ENCODE assay signal across 8 mouse cellular contexts in the genomic region with DNA sequence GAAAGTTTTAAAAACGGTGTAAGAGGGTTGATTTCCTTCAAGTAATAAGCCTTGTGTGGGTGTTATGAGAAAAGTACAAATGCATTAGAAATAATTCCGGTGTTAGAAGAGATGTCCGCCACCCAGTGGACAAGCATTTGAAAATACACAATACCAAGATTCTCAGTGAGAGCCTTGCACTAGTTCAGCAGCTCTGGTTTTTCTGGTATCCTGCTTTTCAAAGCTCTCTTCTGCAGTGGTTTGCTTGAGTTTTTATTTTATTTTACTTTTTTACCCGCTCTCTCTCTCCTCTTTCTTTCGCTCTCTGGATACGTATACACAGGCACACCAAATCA. TPM values are rescaled to one million over a fixed set of nuclear protein-coding genes. Genes with fewer than 3 reads are reported as not detected.
DNase-seq lines count a peak whose midpoint lies in the region; ATAC-seq and TF ChIP-seq lines count a peak whose summit lies in the region.

No protein-coding gene starts in this region.

- peak; percentile 84 for ATAC-seq in embryonic facial prominence, embryonic 14.5 days (ENCODE audit: low read depth)
- peak; percentile 76 for ATAC-seq in limb, embryonic 11.5 days (ENCODE audit: insufficient number of reproducible peaks, low FRiP score, low TSS enrichment, low read depth)
- ATAC-seq in neural tube, embryonic 15.5 days (ENCODE audit: low FRiP score) = peak; percentile 88

- peak; percentile 37 for TF ChIP-seq CTCF in liver, adult 2 months (IDR thresholded peaks at IDR 0.05; ENCODE audit: low read depth, low read length)

- H3K4me3 ChIP-seq in liver, adult 2 months (ENCODE audit: insufficient read depth, low read depth, low read length) = peak overlapping the region; percentile 68
- H3K4me3 ChIP-seq in embryonic facial prominence, embryonic 14.5 days (ENCODE audit: low read depth, low read length) = peak overlapping the region; percentile 62
- peak overlapping the region; percentile 59 for H3K4me3 ChIP-seq in limb, embryonic 11.5 days (ENCODE audit: low read depth, low read length)
- H3K4me3 ChIP-seq in neural tube, embryonic 15.5 days (replicated peaks) = peak overlapping the region; percentile 82

- no peak for TF ChIP-seq POLR2A in liver, adult 2 months (IDR thresholded peaks at IDR 0.05; ENCODE audit: extremely low read depth, insufficient read depth, low read length)

- DNase-seq in liver, adult 2 months (ENCODE audit: extremely low read depth, low read depth, low spot score) = no peak
- no peak for DNase-seq in liver
- DNase-seq in embryonic facial prominence, embryonic 14.5 days (ENCODE audit: low spot score) = no peak
- DNase-seq in limb, embryonic 11.5 days (ENCODE audit: low spot score) = no peak
- DNase-seq in gastrocnemius, adult 18-20 months (ENCODE audit: low spot score) = no peak
- no peak for DNase-seq in layer of hippocampus, postnatal 36 days
- DNase-seq in right cerebral cortex, adult 18-20 months = no peak

- H3K27me3 ChIP-seq in liver, adult 2 months (ENCODE audit: control insufficient read depth, insufficient read depth, low read length) = no peaks in the 10 kb centered on the region
- H3K27me3 ChIP-seq in embryonic facial prominence, embryonic 14.5 days (replicated peaks; ENCODE audit: control insufficient read depth, insufficient read depth, low read length) = no peaks in the 10 kb centered on the region
- no peaks in the 10 kb centered on the region for H3K27me3 ChIP-seq in limb, embryonic 11.5 days (ENCODE audit: control insufficient read depth, insufficient read depth, low read length)
- H3K27me3 ChIP-seq in neural tube, embryonic 15.5 days (replicated peaks) = no peaks in the 10 kb centered on the region

- 16% methylated on average over 6 of the region's 6 CpGs for WGBS in liver, adult 2 months
- 21% methylated on average over 6 of the region's 6 CpGs for WGBS in embryonic facial prominence, embryonic 14.5 days
- WGBS in limb, embryonic 11.5 days = 19% methylated on average over 6 of the region's 6 CpGs
- 22% methylated on average over 6 of the region's 6 CpGs for WGBS in neural tube, embryonic 15.5 days

- H3K27ac ChIP-seq in liver, adult 2 months (replicated peaks; ENCODE audit: insufficient read depth, low read depth, low read length) = no peak overlapping the region
- H3K27ac ChIP-seq in embryonic facial prominence, embryonic 14.5 days (replicated peaks; ENCODE audit: low read depth, low read length) = peak overlapping the region; percentile 57
- H3K27ac ChIP-seq in limb, embryonic 11.5 days (replicated peaks; ENCODE audit: low read depth, low read length) = no peak overlapping the region
- H3K27ac ChIP-seq in neural tube, embryonic 15.5 days (replicated peaks) = peak overlapping the region; percentile 93

- H3K4me1 ChIP-seq in liver, adult 2 months (ENCODE audit: control insufficient read depth, insufficient read depth, low read length) = peaks cover 1% of the 10 kb centered on the region; the same call in 1 of the 2 replicates
- no peaks in the 10 kb centered on the region for H3K4me1 ChIP-seq in embryonic facial prominence, embryonic 14.5 days (ENCODE audit: control insufficient read depth, insufficient read depth, low read length)
- H3K4me1 ChIP-seq in limb, embryonic 11.5 days (ENCODE audit: control insufficient read depth, insufficient read depth, low read length) = no peaks in the 10 kb centered on the region
- peaks cover 8% of the 10 kb centered on the region for H3K4me1 ChIP-seq in neural tube, embryonic 15.5 days

- H3K79me2 ChIP-seq in liver, adult 2 months (ENCODE audit: control insufficient read depth, insufficient read depth, low read length) = no peaks in the 10 kb centered on the region

- 0 out of 2 replicates have a peak, but pooled peaks cover 5% of the 10 kb centered on the region for H3K9me3 ChIP-seq in embryonic facial prominence, embryonic 14.5 days (ENCODE audit: control insufficient read depth, low read length)
- no peaks in the 10 kb centered on the region for H3K9me3 ChIP-seq in limb, embryonic 11.5 days (ENCODE audit: control insufficient read depth, low read length)
- no peaks in the 10 kb centered on the region for H3K9me3 ChIP-seq in neural tube, embryonic 15.5 days (replicated peaks)

- H3K36me3 ChIP-seq in liver, adult 2 months (ENCODE audit: control insufficient read depth, insufficient read depth, low read length) = no peaks in the 10 kb centered on the region
- no peaks in the 10 kb centered on the region for H3K36me3 ChIP-seq in embryonic facial prominence, embryonic 14.5 days (ENCODE audit: control insufficient read depth, insufficient read depth, low read length)
- H3K36me3 ChIP-seq in limb, embryonic 11.5 days (ENCODE audit: control insufficient read depth, insufficient read depth, low read length) = no peaks in the 10 kb centered on the region
- H3K36me3 ChIP-seq in neural tube, embryonic 15.5 days = no peaks in the 10 kb centered on the region

- H3K9ac ChIP-seq in liver, adult 2 months (ENCODE audit: low read depth, low read length) = no peak overlapping the region
- H3K9ac ChIP-seq in embryonic facial prominence, embryonic 14.5 days (ENCODE audit: low read depth, low read length) = peak overlapping the region; percentile 71
- H3K9ac ChIP-seq in limb, embryonic 11.5 days (ENCODE audit: low read length) = no peak overlapping the region
- H3K9ac ChIP-seq in neural tube, embryonic 15.5 days (replicated peaks) = peak overlapping the region; percentile 63

- peak overlapping the region; percentile 69 for H3K4me2 ChIP-seq in embryonic facial prominence, embryonic 14.5 days (ENCODE audit: low read depth, low read length)
- peak overlapping the region; percentile 54; the same call in 1 of the 2 replicates for H3K4me2 ChIP-seq in limb, embryonic 11.5 days (ENCODE audit: low read depth, severe bottlenecking)
- peak overlapping the region; percentile 67 for H3K4me2 ChIP-seq in neural tube, embryonic 15.5 days

RNA-seq across cellular contexts. Expression of gene Cep162, which starts 0.3 kb away (rescaled TPM):
- 1.9 and 2.1 TPM in 2 replicates for total RNA-seq in liver, adult 2 months (2014; rRNA removed)
- polyA plus RNA-seq in liver, adult 2 months (2012; rRNA removed) = 0.27 and 0.29 TPM in 2 replicates
- 5.9 and 6.3 TPM in 2 replicates for polyA plus RNA-seq in embryonic facial prominence, embryonic 14.5 days (2014; fragmentation: Nextera tagmentation; extraction: Ambion mirVana)
- polyA plus RNA-seq in limb, embryonic 11.5 days (2014; fragmentation: Nextera tagmentation; extraction: Ambion mirVana) = 10.2 and 11.7 TPM in 2 replicates
- polyA plus RNA-seq in neural tube, embryonic 15.5 days (2015; fragmentation: Nextera tagmentation; extraction: Ambion mirVana) = 5.5 and 5.6 TPM in 2 replicates
- total RNA-seq in gastrocnemius, adult 18-20 months (2021) = 1 to 10 TPM; 1.4 to 1.8 TPM
- 10 to 100 TPM; 11.8 to 12.1 TPM for total RNA-seq in layer of hippocampus, postnatal 36 days (2021)

Comparison
In these comparisons a context has a peak if more than half of its experiments do, and no peak if none do; other contexts are left out.
1. H3K27ac ChIP-seq: peak in embryonic facial prominence, embryonic 14.5 days (single experiment) and neural tube, embryonic 15.5 days (single experiment); none in liver, adult 2 months (single experiment) and limb, embryonic 11.5 days (single experiment).
2. H3K9ac ChIP-seq: peak in embryonic facial prominence, embryonic 14.5 days (single experiment) and neural tube, embryonic 15.5 days (single experiment); none in liver, adult 2 months (single experiment) and limb, embryonic 11.5 days (single experiment).
3. Peak in every context shown above with its lines, with median percentiles within 50 percentile points of each other: H3K4me3 ChIP-seq, ATAC-seq and H3K4me2 ChIP-seq.